Mouse (Mus musculus): ENCODE data around the gene Klhl9. TPM values are rescaled to one million over a fixed set of nuclear protein-coding genes. Genes with fewer than 3 reads are reported as not detected.
"Not testable (repeated sequence)": the region's sequence is repeated elsewhere in the genome, so short reads cannot be mapped to it uniquely, and the experiment has no call there.

Klhl9 gene
- total and polyA plus RNA-seq, 3 experiments = 16.6 to 69.5 (median 33.9) TPM

DNA sequence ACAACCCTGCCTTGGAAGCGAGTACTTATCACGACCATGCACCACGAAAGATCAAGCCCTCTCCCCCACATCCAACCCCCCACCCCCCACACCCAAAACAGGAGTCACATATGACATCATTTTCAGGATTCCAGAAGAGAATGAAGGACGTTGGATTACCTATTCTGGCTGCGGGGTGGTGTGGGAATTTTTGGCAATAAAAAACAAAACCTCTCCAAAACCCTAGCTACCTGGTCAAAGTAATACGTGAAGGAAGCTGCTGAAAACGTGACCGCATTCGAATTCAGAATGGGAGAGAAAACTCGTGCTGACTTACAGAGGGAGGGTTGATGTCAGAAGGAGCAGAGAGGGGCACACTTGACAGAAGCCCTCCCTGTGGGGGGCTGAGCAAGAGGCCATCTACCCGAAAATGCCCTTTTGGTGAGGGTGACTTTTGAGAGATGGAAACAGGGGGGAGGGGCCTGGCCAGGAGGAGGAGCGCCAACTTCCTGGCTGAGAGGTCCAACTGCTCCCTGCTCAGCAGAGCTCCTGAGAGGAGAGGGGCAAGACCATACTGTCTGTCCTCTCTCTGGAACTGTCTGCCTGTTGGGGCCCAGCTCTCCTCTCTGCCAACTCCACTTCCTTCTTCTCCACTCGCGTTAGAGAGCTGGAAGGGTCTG is 37.5 kb upstream of the Klhl9 start, which contains the start of gene Gm13283:
TSS of gene Gm13283 (plus strand) at position 510 of the 659 bp plus-strand sequence.
- not testable (repeated sequence) for H3K79me2 ChIP-seq (ENCODE audit: control insufficient read depth, insufficient read depth, low read length, poor library complexity); H3K9me3 ChIP-seq (replicated peaks; ENCODE audit: insufficient read depth, low read length); H3K4me1 ChIP-seq (ENCODE audit: control insufficient read depth in 1 of 2, insufficient read depth in 2 of 2, low read length in 2 of 2); H3K36me3 ChIP-seq (ENCODE audit: control insufficient read depth in 1 of 2, insufficient read depth in 2 of 2, low read length in 2 of 2); H3K27ac ChIP-seq (ENCODE audit: control insufficient read depth, low read depth, low read length); H3K27me3 ChIP-seq (ENCODE audit: control insufficient read depth in 1 of 2, insufficient read depth in 2 of 2, low read length in 2 of 2)
- DNase-seq (ENCODE audit: low read depth, low spot score) = peak; percentile 82
- Histone ChIP-seq H3K9ac (ENCODE audit: control insufficient read depth, low read depth, low read length, poor library complexity, severe bottlenecking) (peak within 1 kb of the TSS; percentile 25), H3K4me3 (ENCODE audit: control insufficient read depth in 1 of 2, insufficient read depth in 1 of 2, low read depth in 2 of 2, low read length in 2 of 2) (peak within 1 kb of the TSS in 1 of 2 experiments; percentile 6; a peak in 1 of 4 replicates)
- TF ChIP-seq ZMIZ1 (IDR thresholded peaks at IDR 0.05; ENCODE audit: low read depth, low read length) (0 out of 2 replicates have a peak, but pooled peaks have one; percentile 41), POLR2A (IDR thresholded peaks at IDR 0.05; ENCODE audit: control insufficient read depth in 1 of 2, insufficient read depth in 1 of 2, low read depth in 1 of 2, low read length in 2 of 2, poor library complexity in 1 of 2) (0 out of 4 replicates have a peak, but pooled peaks of 1 of the 2 experiments have one; percentile 28), ETS1 (IDR thresholded peaks at IDR 0.05; ENCODE audit: low read depth, low read length) (0 out of 2 replicates have a peak, but pooled peaks have one; percentile 15)

DNA sequence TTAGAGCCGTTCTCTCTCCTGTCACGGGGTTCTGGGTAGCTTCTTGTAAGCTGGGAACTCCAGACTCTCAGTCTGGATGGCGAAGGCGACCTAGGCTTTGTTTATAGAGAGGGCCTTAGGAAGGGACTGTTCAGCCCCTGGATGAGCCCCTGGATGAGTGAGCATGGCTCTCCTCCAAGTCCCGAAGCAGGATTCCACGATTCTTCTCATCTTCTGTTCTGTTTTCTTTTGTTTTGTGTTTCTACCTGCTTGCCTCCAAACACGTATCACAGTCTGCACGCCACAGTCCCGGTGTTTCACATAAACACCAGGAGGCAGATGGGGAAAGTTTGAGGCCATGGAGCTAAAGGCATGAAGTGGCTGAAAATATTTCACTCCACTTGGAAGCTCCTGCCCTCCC is 36.5 kb upstream of the Klhl9 start:
- H3K9me3 ChIP-seq (replicated peaks; ENCODE audit: insufficient read depth, low read length); H3K4me3 ChIP-seq (ENCODE audit: control insufficient read depth in 1 of 2, insufficient read depth in 1 of 2, low read depth in 2 of 2, low read length in 2 of 2); H3K36me3 ChIP-seq (ENCODE audit: control insufficient read depth in 1 of 2, insufficient read depth in 2 of 2, low read length in 2 of 2); H3K27me3 ChIP-seq (ENCODE audit: control insufficient read depth in 1 of 2, insufficient read depth in 2 of 2, low read length in 2 of 2); H3K27ac ChIP-seq (ENCODE audit: control insufficient read depth, low read depth, low read length); H3K9ac ChIP-seq (ENCODE audit: control insufficient read depth, low read depth, low read length, poor library complexity, severe bottlenecking); H3K79me2 ChIP-seq (ENCODE audit: control insufficient read depth, insufficient read depth, low read length, poor library complexity); H3K4me1 ChIP-seq (ENCODE audit: control insufficient read depth in 1 of 2, insufficient read depth in 2 of 2, low read length in 2 of 2); DNase-seq (ENCODE audit: low read depth, low spot score): not testable (repeated sequence)

DNA sequence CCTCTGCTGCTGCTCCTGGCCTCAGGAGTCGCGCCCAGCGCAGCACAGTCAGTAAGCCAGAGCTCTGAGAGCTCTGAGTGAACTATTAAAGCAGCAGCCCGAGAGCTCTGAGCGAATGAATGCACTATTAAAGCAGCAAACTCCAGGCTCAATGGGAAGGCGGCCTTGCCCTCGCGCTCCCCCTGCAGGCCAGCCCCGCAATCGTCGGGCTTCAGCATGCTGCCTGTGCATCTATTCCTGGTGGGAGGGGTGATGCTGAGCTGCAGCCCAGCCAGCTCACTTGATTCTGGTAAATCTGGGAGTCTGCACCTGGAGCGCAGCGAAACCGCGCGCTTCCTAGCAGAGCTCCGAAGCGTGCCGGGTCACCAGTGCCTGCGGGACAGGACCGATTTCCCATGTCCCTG is 35.4 kb upstream of the Klhl9 start:
- H3K27ac ChIP-seq (ENCODE audit: control insufficient read depth, low read depth, low read length); H3K27me3 ChIP-seq (ENCODE audit: control insufficient read depth in 1 of 2, insufficient read depth in 2 of 2, low read length in 2 of 2); H3K9me3 ChIP-seq (replicated peaks; ENCODE audit: insufficient read depth, low read length); H3K79me2 ChIP-seq (ENCODE audit: control insufficient read depth, insufficient read depth, low read length, poor library complexity); H3K9ac ChIP-seq (ENCODE audit: control insufficient read depth, low read depth, low read length, poor library complexity, severe bottlenecking); DNase-seq (ENCODE audit: low read depth, low spot score); H3K36me3 ChIP-seq (ENCODE audit: control insufficient read depth in 1 of 2, insufficient read depth in 2 of 2, low read length in 2 of 2); H3K4me3 ChIP-seq (ENCODE audit: control insufficient read depth in 1 of 2, insufficient read depth in 1 of 2, low read depth in 2 of 2, low read length in 2 of 2); H3K4me1 ChIP-seq (ENCODE audit: control insufficient read depth in 1 of 2, insufficient read depth in 2 of 2, low read length in 2 of 2): not testable (repeated sequence)

DNA sequence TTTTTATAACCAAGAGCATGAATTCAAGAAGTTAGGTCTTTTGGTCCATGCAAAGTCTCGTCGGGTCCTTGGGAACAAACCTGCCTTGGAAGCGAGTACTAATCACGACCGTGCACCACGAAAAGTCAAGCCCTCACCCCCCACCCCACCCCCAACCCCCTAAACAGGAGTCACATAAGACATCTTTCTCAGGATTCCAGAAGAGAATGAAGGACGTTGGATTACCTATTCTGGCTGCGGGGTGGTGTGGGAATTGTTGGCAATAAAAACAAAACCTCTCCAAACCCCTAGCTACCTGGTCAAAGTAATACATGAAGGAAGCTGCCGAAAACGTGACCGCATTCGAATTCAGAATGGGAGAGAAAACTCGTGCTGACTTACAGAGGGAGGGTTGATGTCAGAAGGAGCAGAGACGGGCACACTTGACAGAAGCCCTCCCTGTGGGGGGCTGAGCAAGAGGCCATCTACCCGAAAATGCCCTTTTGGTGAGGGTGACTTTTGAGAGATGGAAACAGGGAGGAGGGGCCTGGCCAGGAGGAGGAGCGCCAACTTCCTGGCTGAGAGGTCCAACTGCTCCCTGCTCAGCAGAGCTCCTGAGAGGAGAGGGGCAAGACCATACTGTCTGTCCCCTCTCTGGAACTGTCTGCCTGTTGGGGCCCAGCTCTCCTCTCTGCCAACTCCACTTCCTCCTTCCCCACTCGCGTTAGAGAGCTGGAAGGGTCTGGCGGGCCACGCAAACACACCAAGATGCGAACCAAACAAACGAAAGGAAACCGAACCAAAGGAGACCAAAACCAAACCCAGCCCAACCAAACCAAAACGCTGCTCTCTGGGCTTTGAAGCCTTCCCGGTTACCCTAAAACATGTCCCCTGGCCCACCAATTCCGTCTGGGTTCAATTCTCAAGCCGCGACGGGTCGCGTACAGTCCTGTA is 34.6 kb upstream of the Klhl9 start:
- peak; percentile 75 for DNase-seq (ENCODE audit: low read depth, low spot score)
- TF ChIP-seq ZMIZ1 (IDR thresholded peaks at IDR 0.05; ENCODE audit: low read depth, low read length) = 0 out of 2 replicates have a peak, but pooled peaks have one; percentile 68

DNA sequence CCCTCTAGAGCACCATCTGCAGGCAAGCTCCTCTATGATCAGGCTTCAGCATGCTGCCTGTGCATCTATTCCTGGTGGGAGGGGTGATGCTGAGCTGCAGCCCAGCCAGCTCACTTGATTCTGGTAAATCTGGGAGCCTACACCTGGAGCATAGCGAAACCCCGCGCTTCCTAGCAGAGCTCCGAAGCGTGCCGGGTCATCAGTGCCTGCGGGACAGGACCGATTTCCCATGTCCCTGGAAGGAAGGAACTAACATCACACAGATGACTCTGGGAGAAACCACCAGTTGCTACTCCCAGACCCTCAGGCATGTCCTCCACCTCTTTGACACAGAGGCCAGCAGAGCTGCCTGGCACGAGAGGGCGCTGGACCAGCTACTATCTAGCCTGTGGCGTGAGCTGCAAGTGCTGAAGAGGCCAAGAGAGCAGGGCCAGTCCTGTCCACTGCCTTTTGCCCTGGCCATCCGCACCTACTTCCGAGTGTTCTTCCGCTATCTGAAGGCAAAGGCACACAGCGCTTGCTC is 32.6 kb upstream of the Klhl9 start, which contains the start of gene Gm13271:
TSS of gene Gm13271 (plus strand) at position 51 of the 523 bp plus-strand sequence.
- H3K27ac ChIP-seq (ENCODE audit: control insufficient read depth, low read depth, low read length); H3K9me3 ChIP-seq (replicated peaks; ENCODE audit: insufficient read depth, low read length); DNase-seq (ENCODE audit: low read depth, low spot score); H3K9ac ChIP-seq (ENCODE audit: control insufficient read depth, low read depth, low read length, poor library complexity, severe bottlenecking); H3K27me3 ChIP-seq (ENCODE audit: control insufficient read depth in 1 of 2, insufficient read depth in 2 of 2, low read length in 2 of 2); H3K36me3 ChIP-seq (ENCODE audit: control insufficient read depth in 1 of 2, insufficient read depth in 2 of 2, low read length in 2 of 2); H3K4me3 ChIP-seq (ENCODE audit: control insufficient read depth in 1 of 2, insufficient read depth in 1 of 2, low read depth in 2 of 2, low read length in 2 of 2); H3K79me2 ChIP-seq (ENCODE audit: control insufficient read depth, insufficient read depth, low read length, poor library complexity); H3K4me1 ChIP-seq (ENCODE audit: control insufficient read depth in 1 of 2, insufficient read depth in 2 of 2, low read length in 2 of 2): not testable (repeated sequence)

More for the DNA sequence above, 34.6 kb upstream of the Klhl9 start:
- H3K36me3 ChIP-seq (ENCODE audit: control insufficient read depth in 1 of 2, insufficient read depth in 2 of 2, low read length in 2 of 2); H3K4me1 ChIP-seq (ENCODE audit: control insufficient read depth in 1 of 2, insufficient read depth in 2 of 2, low read length in 2 of 2); H3K9me3 ChIP-seq (replicated peaks; ENCODE audit: insufficient read depth, low read length); H3K9ac ChIP-seq (ENCODE audit: control insufficient read depth, low read depth, low read length, poor library complexity, severe bottlenecking); H3K4me3 ChIP-seq (ENCODE audit: control insufficient read depth in 1 of 2, insufficient read depth in 1 of 2, low read depth in 2 of 2, low read length in 2 of 2); H3K27ac ChIP-seq (ENCODE audit: control insufficient read depth, low read depth, low read length); H3K27me3 ChIP-seq (ENCODE audit: control insufficient read depth in 1 of 2, insufficient read depth in 2 of 2, low read length in 2 of 2); H3K79me2 ChIP-seq (ENCODE audit: control insufficient read depth, insufficient read depth, low read length, poor library complexity): not testable (repeated sequence)

Measured in MEL (cell line).